Mouse (Mus musculus) liver, adult 2 months (tissue): Measurements from ENCODE around the gene Plppr1.

Source experiments
- CTCF ChIP-seq: fragments of 200-500 bp; IDR thresholded peaks from 2 replicates; pipeline ENCODE4 v1.5.1; 2011; ENCODE audit warnings: low read depth, low read length, control low read depth
- POLR2A ChIP-seq: fragments of 200-500 bp; IDR thresholded peaks from 2 replicates; pipeline ENCODE4 v1.6.1; 2011; ENCODE audit warnings: low read length, control low read depth; ENCODE audit not compliant: insufficient read depth; ENCODE audit errors: extremely low read depth

GRCm38 (mm10) chr4:49104860-49105259, 45.8 kb downstream of the Plppr1 start:
- TF ChIP-seq POLR2A: no peak
- no peak for TF ChIP-seq CTCF
